34 mouse cellular contexts compared by ENCODE assay signal in the genomic region with DNA sequence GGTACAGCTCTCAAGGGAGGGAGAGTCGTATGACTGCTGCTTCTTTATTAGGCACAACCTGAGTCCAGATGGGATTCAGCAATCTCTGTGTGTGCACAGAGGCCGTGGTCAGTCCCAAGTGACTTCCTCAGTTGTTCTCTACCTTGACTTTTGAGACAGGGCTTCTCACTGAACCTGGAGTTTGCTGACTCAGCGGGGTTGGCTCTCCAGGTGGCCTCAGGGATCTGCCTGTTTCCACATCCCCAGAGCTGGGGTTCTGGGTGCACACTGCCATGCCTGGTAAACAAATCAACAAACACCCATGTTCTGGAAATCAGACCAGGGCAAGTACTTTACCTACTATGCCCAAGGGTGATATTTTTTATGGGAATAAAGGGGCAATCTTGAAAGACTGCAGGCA. TPM values are rescaled to one million over a fixed set of nuclear protein-coding genes. Genes with fewer than 3 reads are reported as not detected.
DNase-seq lines count a peak whose midpoint lies in the region; ATAC-seq and TF ChIP-seq lines count a peak whose summit lies in the region.
"Had no signal": no experiment of that assay in that cellular context is flagged by ENCODE, and none has a peak within 500 bp of the region (broad histone marks: within the 10 kb centered on the region; RNA-seq: fewer than 3 reads in every experiment).

No protein-coding gene starts in this region.

- TF ChIP-seq RAD21 in CH12.LX (IDR thresholded peaks at IDR 0.05; ENCODE audit: low read depth, low read length): no peak

- no peak for ATAC-seq in heart, embryonic 16.5 days (replicated peaks; ENCODE audit: extremely low read depth, insufficient read depth, low FRiP score)
- ATAC-seq: forebrain, embryonic 15.5 days; midbrain, embryonic 15.5 days had no signal

- H3K27ac ChIP-seq in heart, embryonic 16.5 days (ENCODE audit: low read length): peak overlapping the region; percentile 6; the same call in 1 of the 2 replicates
- H3K27ac ChIP-seq in CH12.LX (ENCODE audit: insufficient read depth, low read depth): peak overlapping the region; percentile 91
- peak overlapping the region; percentile 48 for H3K27ac ChIP-seq in limb, embryonic 10.5 days
- H3K27ac ChIP-seq: forebrain, embryonic 10.5 days; forebrain, embryonic 15.5 days; hindbrain, embryonic 14.5 days; kidney, embryonic 15.5 days; layer of hippocampus, adult 2 months; left cerebral cortex, adult 2 months; midbrain, embryonic 15.5 days; neural tube, embryonic 15.5 days; stomach, postnatal 0 days had no signal

- 80% methylated on average over 3 of the region's 3 CpGs for WGBS in heart, embryonic 16.5 days
- 93% methylated on average over 3 of the region's 3 CpGs for whole genome bisulfite sequencing in limb, embryonic 10.5 days

- no peaks in the 10 kb centered on the region for H3K79me2 ChIP-seq in CH12.LX (replicated peaks; ENCODE audit: control insufficient read depth, extremely low read depth, insufficient read depth, poor library complexity, severe bottlenecking)

- peaks cover 2% of the 10 kb centered on the region; the same call in 1 of the 2 replicates for H3K4me1 ChIP-seq in heart, embryonic 16.5 days (ENCODE audit: control insufficient read depth, insufficient read depth, low read length)
- H3K4me1 ChIP-seq in CH12.LX (ENCODE audit: control insufficient read depth in 1 of 2, insufficient read depth in 2 of 2): peaks cover 14 to 25% of the 10 kb centered on the region in 2 experiments
- H3K4me1 ChIP-seq in limb, embryonic 10.5 days: peaks cover 34% of the 10 kb centered on the region
- H3K4me1 ChIP-seq: midbrain, embryonic 15.5 days; neural tube, embryonic 15.5 days had no signal

- no peak for DNase-seq in heart, postnatal 4 days
- peak; percentile 42 for DNase-seq in CH12.LX (ENCODE audit: extremely low read depth)
- DNase-seq in limb, embryonic 10.5 days (ENCODE audit: low spot score): no peak
- peak; percentile 44 for DNase-seq in thymus, postnatal 4 days
- DNase-seq in T-cell, adult 2 months (ENCODE audit: low spot score): no peak
- DNase-seq in layer of hippocampus, adult 11-12 months (ENCODE audit: low spot score): no peak
- DNase-seq: adrenal gland, postnatal 14 days; cerebellum, adult 18-20 months; cerebellum, postnatal 10 days; gastrocnemius, adult 2 months; heart, postnatal 36 days; kidney, adult 18-20 months; kidney, postnatal 25 days; liver, postnatal 0 days; lung, postnatal 36 days; retina, postnatal 1 day; right cerebral cortex, postnatal 14 days had no signal

- H3K4me3 ChIP-seq in heart, embryonic 16.5 days (ENCODE audit: low read length): no peak overlapping the region
- H3K4me3 ChIP-seq in CH12.LX (replicated peaks in 1 of 3; ENCODE audit: low read depth in 2 of 3, low read length in 2 of 3, poor library complexity in 1 of 3): peak overlapping the region in 2 of 3 experiments; percentile 6 to 44
- no peak overlapping the region for H3K4me3 ChIP-seq in limb, embryonic 10.5 days
- H3K4me3 ChIP-seq: embryonic facial prominence, embryonic 13.5 days; forebrain, embryonic 10.5 days; forebrain, embryonic 15.5 days; gastrocnemius, adult 2 months; kidney, embryonic 15.5 days; layer of hippocampus, adult 2 months; left cerebral cortex, adult 2 months; limb, embryonic 13.5 days; liver, embryonic 12.5 days; midbrain, embryonic 15.5 days; neural tube, embryonic 15.5 days had no signal

- no peaks in the 10 kb centered on the region for H3K36me3 ChIP-seq in heart, embryonic 16.5 days (ENCODE audit: control insufficient read depth, insufficient read depth)
- H3K36me3 ChIP-seq in CH12.LX (replicated peaks in 1 of 2; ENCODE audit: control insufficient read depth in 1 of 2, insufficient read depth in 1 of 2, low read length in 1 of 2): no peaks in the 10 kb centered on the region
- H3K36me3 ChIP-seq in limb, embryonic 10.5 days: peaks cover 7% of the 10 kb centered on the region
- H3K36me3 ChIP-seq: forebrain, embryonic 15.5 days; kidney, embryonic 15.5 days; liver, embryonic 12.5 days; midbrain, embryonic 15.5 days; neural tube, embryonic 15.5 days had no signal

- TF ChIP-seq EP300 in CH12.LX (IDR thresholded peaks at IDR 0.05; ENCODE audit: low read length): no peak

- H3K27me3 ChIP-seq in heart, embryonic 16.5 days (ENCODE audit: control insufficient read depth, insufficient read depth, low read length): no peaks in the 10 kb centered on the region
- no peaks in the 10 kb centered on the region for H3K27me3 ChIP-seq in CH12.LX (replicated peaks)
- no peaks in the 10 kb centered on the region for H3K27me3 ChIP-seq in limb, embryonic 10.5 days (ENCODE audit: low read depth, poor library complexity, severe bottlenecking)
- H3K27me3 ChIP-seq: embryonic facial prominence, embryonic 13.5 days; forebrain, embryonic 15.5 days; kidney, embryonic 15.5 days; limb, embryonic 13.5 days; midbrain, embryonic 15.5 days; neural tube, embryonic 15.5 days had no signal

- dilution Hi-C loops in CH12.LX (cut with MboI; ENCODE audit: extremely low pct_ligation_motif_present, extremely low pct_unique_long_range_greater_than_20kb, low sequenced_read_pairs): no loop called here

- in situ Hi-C loops in CH12.LX (cut with MboI; ENCODE audit: low pct_ligation_motif_present, low pct_unique_long_range_greater_than_20kb, low sequenced_read_pairs): loop anchor here (25.0 kb wide), 1 partner anchor 408 kb away; no protein-coding TSS in a partner anchor

- no peak for TF ChIP-seq POLR2A in CH12.LX (IDR thresholded peaks at IDR 0.05; ENCODE audit: low read depth, low read length)

- no peaks in the 10 kb centered on the region for H3K9me3 ChIP-seq in heart, embryonic 16.5 days (replicated peaks; ENCODE audit: control insufficient read depth, low read length)
- H3K9me3 ChIP-seq in CH12.LX (replicated peaks; ENCODE audit: low read length): no peaks in the 10 kb centered on the region
- H3K9me3 ChIP-seq in limb, embryonic 10.5 days (replicated peaks): no peaks in the 10 kb centered on the region
- H3K9me3 ChIP-seq: embryonic facial prominence, embryonic 13.5 days; forebrain, embryonic 10.5 days; forebrain, embryonic 15.5 days; kidney, embryonic 15.5 days; limb, embryonic 13.5 days; liver, embryonic 12.5 days; midbrain, embryonic 15.5 days; neural tube, embryonic 15.5 days had no signal

- H3K4me2 ChIP-seq in heart, embryonic 16.5 days (ENCODE audit: low read depth, low read length): no peak overlapping the region
- H3K4me2 ChIP-seq in CH12.LX (ENCODE audit: insufficient read depth, low read depth, poor library complexity, severe bottlenecking): 0 out of 2 replicates have a peak overlapping the region, but pooled peaks have one; percentile 49
- H3K4me2 ChIP-seq: embryonic facial prominence, embryonic 13.5 days; forebrain, embryonic 15.5 days; hindbrain, embryonic 14.5 days; kidney, embryonic 15.5 days; limb, embryonic 13.5 days; midbrain, embryonic 15.5 days; neural tube, embryonic 15.5 days had no signal

- TF ChIP-seq CTCF in CH12.LX (conservative IDR thresholded peaks at IDR 0.05 in 1 of 2, IDR thresholded peaks at IDR 0.05 in 1 of 2; ENCODE audit: low read depth in 2 of 2, low read length in 2 of 2): no peak

- H3K9ac ChIP-seq in heart, embryonic 16.5 days (ENCODE audit: low read length): no peak overlapping the region
- no peak overlapping the region for H3K9ac ChIP-seq in CH12.LX (ENCODE audit: insufficient read depth, low read depth)
- H3K9ac ChIP-seq: embryonic facial prominence, embryonic 13.5 days; forebrain, embryonic 15.5 days; hindbrain, embryonic 14.5 days; kidney, embryonic 15.5 days; limb, embryonic 13.5 days; liver, embryonic 12.5 days; liver, postnatal 0 days; midbrain, embryonic 15.5 days; neural tube, embryonic 15.5 days had no signal

TF ChIP-seq in CH12.LX, 34 proteins besides CTCF, POLR2A, EP300 and RAD21:
- TF ChIP-seq ZMIZ1 (IDR thresholded peaks at IDR 0.05; ENCODE audit: low read depth, low read length) (no peak), MAFK (IDR thresholded peaks at IDR 0.05; ENCODE audit: insufficient replicate concordance, low read length) (peak; percentile 97)

RNA-seq across cellular contexts. Expression of gene D6Ertd527e, which starts 49.3 kb away (rescaled TPM):
- 0.12 and 0.21 TPM in 2 replicates for polyA plus RNA-seq in heart, embryonic 16.5 days (2015; fragmentation: Nextera tagmentation; extraction: Ambion mirVana)
- not detected for total RNA-seq in heart, postnatal 4 days (2021)
- total RNA-seq in CH12.LX (2012; rRNA removed): 0.08 and 0.34 TPM in 2 replicates
- not detected in 2 replicates for total RNA-seq in CH12.LX (2014; rRNA removed)
- polyA plus RNA-seq in CH12.LX (2012; ENCODE audit: insufficient read length, low read depth): 0.10 TPM in 1 of 2 replicates, not detected in the other
- 0.18 and 0.33 TPM in 2 replicates for polyA plus RNA-seq in limb, embryonic 10.5 days (2016; fragmentation: Nextera tagmentation; extraction: Ambion mirVana)
- total RNA-seq: adrenal gland, postnatal 14 days; common myeloid progenitor, adult 5-6 weeks; gastrocnemius, adult 2 months; heart, postnatal 36 days; layer of hippocampus, adult 2 months; layer of hippocampus, postnatal 14 days; left cerebral cortex, adult 2 months; left cerebral cortex, postnatal 25 days had no signal
- polyA plus RNA-seq: forebrain, embryonic 15.5 days; heart, embryonic 14.5 days; liver, postnatal 0 days; midbrain, embryonic 15.5 days had no signal

Comparison
In these comparisons a context has a peak if more than half of its experiments do, and no peak if none do; other contexts are left out.
1. H3K27ac ChIP-seq: peak in every context shown above with its lines; median percentile 91 in CH12.LX; 48 in limb, embryonic 10.5 days; 6 in heart, embryonic 16.5 days.
2. H3K4me3 ChIP-seq: peak in CH12.LX (2 of 3); none in heart, embryonic 16.5 days (single experiment) and limb, embryonic 10.5 days (single experiment).
3. DNase-seq: peak in CH12.LX (single experiment) and thymus, postnatal 4 days (single experiment); none in heart, postnatal 4 days (single experiment), limb, embryonic 10.5 days (single experiment), T-cell, adult 2 months (single experiment) and layer of hippocampus, adult 11-12 months (single experiment).